Mouse (Mus musculus): Measurements from ENCODE around the gene Ltb4r1.
A peak's percentile ranks its signal among the peaks of the same experiment; 100 is the strongest.

The Ltb4r1 gene

GRCm38 (mm10) chr14:55765696-55766095 is at the start of gene Ltb4r1:
TSS of gene Ltb4r1 (plus strand) at chr14:55765962.
- no peak for DNase-seq (ENCODE audit: low read depth, low spot score)

GRCm38 (mm10) chr14:55716271-55716670 is 49.5 kb upstream of the Ltb4r1 start:
- H3K36me3 ChIP-seq (ENCODE audit: control insufficient read depth, insufficient read depth, low read length, poor library complexity, severe bottlenecking) = peaks cover 25% of the 10 kb centered on the region
- no peak for DNase-seq (ENCODE audit: low read depth, low spot score)
- no peaks in the 10 kb centered on the region; the same call in 1 of the 2 replicates for H3K27me3 ChIP-seq (ENCODE audit: control insufficient read depth, insufficient read depth, low read length, poor library complexity, severe bottlenecking)

More at GRCm38 (mm10) chr14:55765696-55766095, at the start of gene Ltb4r1:
- H3K36me3 ChIP-seq (ENCODE audit: control insufficient read depth, insufficient read depth, low read length, poor library complexity, severe bottlenecking) = no peaks in the 10 kb centered on the region
- H3K27me3 ChIP-seq (ENCODE audit: control insufficient read depth, insufficient read depth, low read length, poor library complexity, severe bottlenecking) = no peaks in the 10 kb centered on the region

DNA sequence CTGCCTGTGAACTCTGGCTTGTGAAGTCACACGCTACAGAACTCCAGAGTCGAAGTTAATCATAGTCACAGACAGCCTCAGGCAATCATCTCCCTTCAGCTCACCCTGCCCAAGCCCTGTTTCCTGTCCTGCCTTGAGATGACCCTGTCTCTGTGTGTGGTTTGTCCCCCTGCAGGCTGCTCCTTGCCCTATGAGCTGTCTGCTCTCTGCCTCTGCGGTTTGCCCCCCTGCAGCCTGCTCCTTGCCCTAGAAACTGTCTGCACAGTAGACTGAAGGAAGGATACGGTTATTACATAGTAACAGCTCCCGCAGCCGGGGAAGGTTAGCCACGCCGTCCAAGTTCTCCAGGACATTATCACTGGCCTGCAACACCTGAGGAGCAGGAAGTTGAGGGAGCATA is 48.9 kb upstream of the Ltb4r1 start:
- Histone ChIP-seq H3K27me3 (ENCODE audit: control insufficient read depth, insufficient read depth, low read length, poor library complexity, severe bottlenecking) (no peaks in the 10 kb centered on the region; the same call in 1 of the 2 replicates), H3K36me3 (ENCODE audit: control insufficient read depth, insufficient read depth, low read length, poor library complexity, severe bottlenecking) (peaks cover 25% of the 10 kb centered on the region)
- no peak for DNase-seq (ENCODE audit: low read depth, low spot score)

DNA sequence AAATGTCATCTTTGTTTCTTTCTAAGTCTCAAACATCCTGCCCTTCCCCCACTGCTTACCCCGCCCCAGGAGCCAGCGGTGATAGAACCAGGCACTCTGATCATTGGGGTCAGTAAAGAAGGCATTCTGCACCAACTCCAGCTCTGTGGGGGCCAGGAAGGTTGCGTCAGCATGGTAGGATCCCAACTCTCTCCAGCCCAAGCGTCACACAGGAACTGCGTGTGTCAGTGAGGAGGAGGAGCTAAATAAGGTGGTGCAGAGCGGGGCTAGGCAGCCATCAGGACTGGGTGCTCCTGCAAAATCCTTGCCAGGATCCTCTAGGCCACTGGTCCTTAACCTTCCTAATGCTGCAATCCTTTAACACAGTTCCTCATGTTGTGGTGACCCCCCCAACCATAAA is 46.0 kb upstream of the Ltb4r1 start:
- DNase-seq (ENCODE audit: low read depth, low spot score) = no peak
- no peaks in the 10 kb centered on the region for H3K27me3 ChIP-seq (ENCODE audit: control insufficient read depth, insufficient read depth, low read length, poor library complexity, severe bottlenecking)
- peaks cover 25% of the 10 kb centered on the region for H3K36me3 ChIP-seq (ENCODE audit: control insufficient read depth, insufficient read depth, low read length, poor library complexity, severe bottlenecking)

DNA sequence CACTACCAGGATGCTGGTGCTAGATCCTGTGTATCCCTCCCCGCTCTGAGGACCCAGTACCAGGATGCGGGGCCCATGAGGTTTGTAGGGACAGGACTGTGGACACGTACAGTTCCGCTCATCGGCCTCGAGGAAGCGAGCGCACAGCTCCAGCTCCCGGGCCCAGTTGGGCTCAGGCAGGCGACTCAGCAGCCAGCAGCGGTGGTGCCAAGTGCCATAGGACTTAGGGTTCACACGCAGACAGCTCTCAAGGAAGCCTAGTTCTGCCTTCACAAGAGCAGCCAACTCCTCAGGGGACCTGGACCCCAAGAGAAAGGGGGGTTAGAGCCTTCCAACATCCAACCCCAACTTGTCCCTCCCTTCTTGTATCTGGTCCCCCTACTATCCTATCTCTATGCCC is 45.1 kb upstream of the Ltb4r1 start:
- DNase-seq (ENCODE audit: low read depth, low spot score) = no peak
- peaks cover 25% of the 10 kb centered on the region for H3K36me3 ChIP-seq (ENCODE audit: control insufficient read depth, insufficient read depth, low read length, poor library complexity, severe bottlenecking)
- H3K27me3 ChIP-seq (ENCODE audit: control insufficient read depth, insufficient read depth, low read length, poor library complexity, severe bottlenecking) = no peaks in the 10 kb centered on the region

GRCm38 (mm10) chr14:55721076-55721475 is 44.7 kb upstream of the Ltb4r1 start:
- DNase-seq (ENCODE audit: low read depth, low spot score) = no peak
- Histone ChIP-seq H3K36me3 (ENCODE audit: control insufficient read depth, insufficient read depth, low read length, poor library complexity, severe bottlenecking) (peaks cover 25% of the 10 kb centered on the region), H3K27me3 (ENCODE audit: control insufficient read depth, insufficient read depth, low read length, poor library complexity, severe bottlenecking) (no peaks in the 10 kb centered on the region)

GRCm38 (mm10) chr14:55721700-55722437 is 43.9 kb upstream of the Ltb4r1 start, which contains the start of gene Rabggta:
TSS of gene Rabggta (minus strand) at chr14:55722263.
- peak; percentile 97 for DNase-seq (ENCODE audit: low read depth, low spot score)
- Histone ChIP-seq H3K27me3 (ENCODE audit: control insufficient read depth, insufficient read depth, low read length, poor library complexity, severe bottlenecking) (no peaks in the 10 kb centered on the region), H3K36me3 (ENCODE audit: control insufficient read depth, insufficient read depth, low read length, poor library complexity, severe bottlenecking) (peaks cover 24% of the 10 kb centered on the region)

- Histone ChIP-seq H3K27me3 (ENCODE audit: control insufficient read depth, insufficient read depth, low read length, poor library complexity, severe bottlenecking) (no peaks in the 10 kb centered on the region), H3K36me3 (ENCODE audit: control insufficient read depth, insufficient read depth, low read length, poor library complexity, severe bottlenecking) (peaks cover 21% of the 10 kb centered on the region)
- no peak for DNase-seq (ENCODE audit: low read depth, low spot score)
Observed at GRCm38 (mm10) chr14:55722438-55722945, 43.3 kb upstream of the Ltb4r1 start.

DNA sequence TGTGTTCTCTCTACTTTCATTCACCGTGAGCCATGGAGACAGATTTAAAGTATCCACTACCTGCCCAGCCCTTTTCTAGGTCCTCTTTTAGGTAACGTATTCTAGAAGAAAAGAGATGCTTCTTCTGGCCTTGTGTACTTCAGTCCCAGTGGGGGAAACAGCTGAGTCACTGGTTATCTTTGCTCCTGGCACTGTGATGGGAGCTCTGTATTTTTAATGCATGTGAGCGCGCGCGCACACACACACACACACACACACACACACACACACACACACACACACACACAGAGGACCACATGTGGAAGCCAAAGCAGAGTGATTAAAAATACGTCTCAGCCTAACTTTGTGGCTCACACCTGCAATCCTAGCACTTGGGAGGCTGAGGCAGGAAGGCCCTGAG is 42.3 kb upstream of the Ltb4r1 start:
- H3K36me3 ChIP-seq (ENCODE audit: control insufficient read depth, insufficient read depth, low read length, poor library complexity, severe bottlenecking) = peaks cover 14% of the 10 kb centered on the region
- no peaks in the 10 kb centered on the region for H3K27me3 ChIP-seq (ENCODE audit: control insufficient read depth, insufficient read depth, low read length, poor library complexity, severe bottlenecking)
- DNase-seq (ENCODE audit: low read depth, low spot score) = no peak

GRCm38 (mm10) chr14:55724411-55724871 is 41.3 kb upstream of the Ltb4r1 start:
- peak; percentile 93 for DNase-seq (ENCODE audit: low read depth, low spot score)
- H3K27me3 ChIP-seq (ENCODE audit: control insufficient read depth, insufficient read depth, low read length, poor library complexity, severe bottlenecking) = no peaks in the 10 kb centered on the region
- peaks cover 6% of the 10 kb centered on the region; the same call in 1 of the 2 replicates for H3K36me3 ChIP-seq (ENCODE audit: control insufficient read depth, insufficient read depth, low read length, poor library complexity, severe bottlenecking)

DNA sequence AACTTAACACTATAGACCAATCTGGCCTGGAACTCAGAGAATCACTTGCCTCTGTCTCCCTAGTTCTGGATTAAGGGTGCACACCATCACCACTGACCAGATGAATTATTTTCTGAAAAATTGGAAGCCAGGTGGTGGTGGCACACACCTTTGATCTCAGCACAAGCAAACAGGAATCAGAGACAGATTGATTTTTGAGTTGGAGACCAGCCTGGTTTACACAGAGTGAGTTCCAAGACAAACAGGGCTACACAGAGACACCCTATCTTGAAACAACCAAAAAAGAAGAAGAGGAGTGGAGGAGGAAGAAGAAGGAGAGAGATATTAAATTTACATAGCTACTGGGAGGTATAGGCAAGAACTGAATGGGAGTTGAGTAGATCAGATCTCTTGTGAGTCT is 39.5 kb upstream of the Ltb4r1 start:
- Histone ChIP-seq H3K27me3 (ENCODE audit: control insufficient read depth, insufficient read depth, low read length, poor library complexity, severe bottlenecking) (no peaks in the 10 kb centered on the region), H3K36me3 (ENCODE audit: control insufficient read depth, insufficient read depth, low read length, poor library complexity, severe bottlenecking) (no peaks in the 10 kb centered on the region)
- DNase-seq (ENCODE audit: low read depth, low spot score) = no peak

GRCm38 (mm10) chr14:55727889-55728685 is 37.7 kb upstream of the Ltb4r1 start:
- H3K36me3 ChIP-seq (ENCODE audit: control insufficient read depth, insufficient read depth, low read length, poor library complexity, severe bottlenecking) = no peaks in the 10 kb centered on the region
- peak; percentile 63 for DNase-seq (ENCODE audit: low read depth, low spot score)
- H3K27me3 ChIP-seq (ENCODE audit: control insufficient read depth, insufficient read depth, low read length, poor library complexity, severe bottlenecking) = no peaks in the 10 kb centered on the region

GRCm38 (mm10) chr14:55730116-55730515 is 35.6 kb upstream of the Ltb4r1 start:
- no peak for DNase-seq (ENCODE audit: low read depth, low spot score)
- Histone ChIP-seq H3K36me3 (ENCODE audit: control insufficient read depth, insufficient read depth, low read length, poor library complexity, severe bottlenecking) (no peaks in the 10 kb centered on the region), H3K27me3 (ENCODE audit: control insufficient read depth, insufficient read depth, low read length, poor library complexity, severe bottlenecking) (no peaks in the 10 kb centered on the region)

DNA sequence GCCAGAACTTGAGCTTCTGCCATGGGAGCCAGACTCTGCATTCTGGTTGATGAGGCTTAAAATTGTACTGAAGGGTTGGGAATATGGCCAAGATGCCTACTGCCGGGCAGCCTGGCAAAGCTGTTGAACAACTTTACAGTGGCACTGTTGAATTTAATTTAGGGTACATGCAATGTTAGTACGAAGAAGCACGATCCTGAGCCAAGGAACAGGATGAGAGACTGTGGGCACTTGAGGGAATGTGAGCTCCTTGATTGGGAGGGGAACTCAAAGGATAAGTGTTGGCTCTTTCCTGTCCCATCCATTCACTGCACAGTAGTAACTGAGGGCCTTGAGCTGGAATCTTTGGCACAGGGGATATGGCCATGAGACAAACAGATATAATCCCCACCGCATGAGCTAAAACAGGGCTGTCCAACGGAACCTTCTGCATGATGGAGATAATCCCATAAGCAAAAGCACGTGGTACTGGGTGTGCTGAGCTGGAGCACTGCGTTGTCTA is 35.2 kb upstream of the Ltb4r1 start:
- no peak for DNase-seq (ENCODE audit: low read depth, low spot score)
- Histone ChIP-seq H3K36me3 (ENCODE audit: control insufficient read depth, insufficient read depth, low read length, poor library complexity, severe bottlenecking) (no peaks in the 10 kb centered on the region), H3K27me3 (ENCODE audit: control insufficient read depth, insufficient read depth, low read length, poor library complexity, severe bottlenecking) (no peaks in the 10 kb centered on the region)

DNA sequence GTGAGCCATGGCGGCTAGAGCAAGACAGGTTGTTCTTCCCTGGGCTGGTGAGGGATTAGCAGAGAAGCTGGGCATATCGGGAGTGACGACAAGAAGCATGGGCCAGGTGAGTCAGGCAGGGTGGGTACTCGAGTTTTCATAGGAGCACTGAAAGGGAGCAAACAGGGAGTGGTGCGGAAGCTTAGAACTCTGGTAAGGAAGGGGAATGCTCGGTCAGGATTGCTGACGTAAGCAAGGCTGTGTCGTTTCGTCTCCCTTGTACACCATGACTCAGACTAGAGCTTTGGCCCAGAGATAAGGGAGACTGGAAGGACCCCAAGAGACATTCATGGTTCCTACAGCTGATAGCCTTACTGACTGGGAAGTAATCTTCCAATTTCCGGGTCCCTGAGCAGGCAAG is 31.9 kb upstream of the Ltb4r1 start:
- Histone ChIP-seq H3K27me3 (ENCODE audit: control insufficient read depth, insufficient read depth, low read length, poor library complexity, severe bottlenecking) (no peaks in the 10 kb centered on the region), H3K36me3 (ENCODE audit: control insufficient read depth, insufficient read depth, low read length, poor library complexity, severe bottlenecking) (peaks cover 2% of the 10 kb centered on the region; the same call in 1 of the 2 replicates)
- DNase-seq (ENCODE audit: low read depth, low spot score) = no peak

All from splenic B cell, adult 2 months (primary cell).